Mouse (Mus musculus) ovary, adult 18-20 months (tissue): Measurements from ENCODE around the gene Ldlr.
"Not testable (repeated sequence)": the region's sequence is repeated elsewhere in the genome, so short reads cannot be mapped to it uniquely, and the experiment has no call there.

ENCODE experiments used
- DNase-seq: peaks from one replicate; pipeline ENCODE4 v3.0.0; 2022; ENCODE audit warnings: low spot score, mixed read lengths

Ldlr gene

GRCm38 (mm10) chr9:21754516-21755321 is 31.4 kb downstream of the Ldlr start:
- DNase-seq, result no peak

GRCm38 (mm10) chr9:21758576-21759529 is 35.6 kb downstream of the Ldlr start:
- no peak for DNase-seq

GRCm38 (mm10) chr9:21759718-21760117 is 36.4 kb downstream of the Ldlr start:
- DNase-seq, result no peak

- DNase-seq, result peak; percentile 92
Measured at GRCm38 (mm10) chr9:21760155-21761088, 37.1 kb downstream of the Ldlr start, which contains the start of gene Spc24. Spc24 (minus strand) TSS chr9:21760303.

- peak; percentile 32 for DNase-seq
Measured at GRCm38 (mm10) chr9:21762135-21762534, 38.9 kb downstream of the Ldlr start.

- no peak for DNase-seq
Measured at GRCm38 (mm10) chr9:21764084-21764999, 41.1 kb downstream of the Ldlr start.

GRCm38 (mm10) chr9:21767896-21768295 is 44.6 kb downstream of the Ldlr start:
- DNase-seq, result peak; percentile 33

- DNase-seq, result peak; percentile 70
Measured at GRCm38 (mm10) chr9:21768511-21769411, 45.5 kb downstream of the Ldlr start.

- DNase-seq, result no peak
Measured at GRCm38 (mm10) chr9:21769558-21770183, 46.4 kb downstream of the Ldlr start.

- not testable (repeated sequence) for DNase-seq
Measured at GRCm38 (mm10) chr9:21773396-21773795, 50.1 kb downstream of the Ldlr start.

- no peak for DNase-seq
Measured at GRCm38 (mm10) chr9:21774353-21774752, 51.1 kb downstream of the Ldlr start.

GRCm38 (mm10) chr9:21777726-21778125 is 54.4 kb downstream of the Ldlr start:
- DNase-seq, result no peak

GRCm38 (mm10) chr9:21781657-21782468 is 58.6 kb downstream of the Ldlr start:
- no peak for DNase-seq

- no peak for DNase-seq
Measured at GRCm38 (mm10) chr9:21784517-21785307, 61.4 kb downstream of the Ldlr start.

- DNase-seq, result not testable (repeated sequence)
Measured at GRCm38 (mm10) chr9:21786309-21786708, 63.0 kb downstream of the Ldlr start.

- no peak for DNase-seq
Measured at GRCm38 (mm10) chr9:21786906-21787305, 63.6 kb downstream of the Ldlr start.

- DNase-seq, result peak; percentile 58
Measured at GRCm38 (mm10) chr9:21787654-21788053, 64.4 kb downstream of the Ldlr start.
